ENCODE assay signal across 9 mouse cellular contexts in the genomic region with DNA sequence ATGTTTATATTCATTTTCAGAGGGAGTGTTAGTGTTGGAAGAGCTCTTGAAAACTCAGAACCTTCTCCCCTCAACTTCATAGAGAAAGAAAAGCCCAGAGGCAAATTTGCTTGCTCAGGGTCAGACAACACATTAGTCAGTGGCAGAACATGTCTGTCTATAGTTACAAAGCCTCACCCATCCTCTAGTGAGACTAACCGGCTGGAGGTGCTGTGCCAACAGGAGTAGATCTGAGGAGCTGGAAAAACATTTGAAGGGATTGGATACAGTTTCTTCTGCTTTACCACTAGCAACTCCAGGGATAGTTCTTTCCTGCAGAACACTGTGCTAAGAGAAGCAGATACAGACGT. TPM values are rescaled to one million over a fixed set of nuclear protein-coding genes. Genes with fewer than 3 reads are reported as not detected.
DNase-seq lines count a peak whose midpoint lies in the region; ATAC-seq and TF ChIP-seq lines count a peak whose summit lies in the region.
"Had no signal": no experiment of that assay in that cellular context is flagged by ENCODE, and none has a peak within 500 bp of the region (broad histone marks: within the 10 kb centered on the region; RNA-seq: fewer than 3 reads in every experiment).

No protein-coding gene starts in this region.

- intact Hi-C loops in heart, postnatal 25 days (cut with DNase I), result loop anchor here (2.0 kb wide), 1 partner anchor 21 kb away; the partner anchor contains the start of gene Pld2
- intact Hi-C loops in left cerebral cortex, postnatal 25 days (cut with DNase I), result loop anchor here (1.0 to 5.0 kb wide), 4 partner anchors 10 to 40 kb away; partner anchors contain the start of genes Pld2 and Psmb6

- H3K4me2 ChIP-seq in heart, embryonic 15.5 days, result peak overlapping the region; percentile 91

- H3K9ac ChIP-seq in heart, embryonic 15.5 days, result peak overlapping the region; percentile 95
- H3K9ac ChIP-seq in ES-E14 (ENCODE audit: insufficient read depth, low read depth, low read length, poor library complexity, severe bottlenecking), result peak overlapping the region; percentile 80

- peaks cover 31% of the 10 kb centered on the region for H3K4me1 ChIP-seq in heart, embryonic 15.5 days (replicated peaks)
- H3K4me1 ChIP-seq in ES-E14 (ENCODE audit: control insufficient read depth in 2 of 2, insufficient read depth in 2 of 2, low read length in 2 of 2, poor library complexity in 1 of 2), result no peaks in the 10 kb centered on the region; a peak in 1 of 4 replicates
- peaks cover 52% of the 10 kb centered on the region for H3K4me1 ChIP-seq in hindbrain, embryonic 10.5 days (replicated peaks)
- peaks cover 44% of the 10 kb centered on the region for H3K4me1 ChIP-seq in midbrain, embryonic 10.5 days

- peaks cover 10% of the 10 kb centered on the region; the same call in 1 of the 2 replicates for H3K36me3 ChIP-seq in heart, embryonic 15.5 days
- no peaks in the 10 kb centered on the region for H3K36me3 ChIP-seq in ES-E14 (ENCODE audit: control insufficient read depth, insufficient read depth, low read length, poor library complexity, severe bottlenecking)
- H3K36me3 ChIP-seq in hindbrain, embryonic 10.5 days, result no peaks in the 10 kb centered on the region
- no peaks in the 10 kb centered on the region for H3K36me3 ChIP-seq in midbrain, embryonic 10.5 days

- in situ Hi-C loops in ES-E14 (cut with MboI; ENCODE audit: low sequenced_read_pairs in 2 of 2, unreplicated experiment in 2 of 2), result no loop called here

- H3K4me3 ChIP-seq in heart, embryonic 15.5 days, result peak overlapping the region; percentile 98
- H3K4me3 ChIP-seq in ES-E14 (ENCODE audit: insufficient read depth in 1 of 2, low read depth in 1 of 2, low read length in 2 of 2, poor library complexity in 1 of 2, severe bottlenecking in 1 of 2), result peak overlapping the region; percentile 79 to 85
- H3K4me3 ChIP-seq in hindbrain, embryonic 10.5 days, result peak overlapping the region; percentile 93
- peak overlapping the region; percentile 70 for H3K4me3 ChIP-seq in midbrain, embryonic 10.5 days

- H3K27ac ChIP-seq in heart, embryonic 15.5 days, result peak overlapping the region; percentile 88
- no peak overlapping the region for H3K27ac ChIP-seq in ES-E14 (ENCODE audit: insufficient read depth, low read depth, low read length, poor library complexity, severe bottlenecking)
- peak overlapping the region; percentile 95 for H3K27ac ChIP-seq in hindbrain, embryonic 10.5 days
- H3K27ac ChIP-seq in midbrain, embryonic 10.5 days (replicated peaks), result peak overlapping the region; percentile 90

- ATAC-seq in heart, embryonic 15.5 days (replicated peaks; ENCODE audit: insufficient number of reproducible peaks, insufficient read depth, low FRiP score, low read depth), result no peak

- no peaks in the 10 kb centered on the region for H3K9me3 ChIP-seq in heart, embryonic 15.5 days (replicated peaks)
- H3K9me3 ChIP-seq in ES-E14 (ENCODE audit: control insufficient read depth, insufficient read depth, low read depth, low read length), result no peaks in the 10 kb centered on the region
- no peaks in the 10 kb centered on the region for H3K9me3 ChIP-seq in hindbrain, embryonic 10.5 days
- no peaks in the 10 kb centered on the region for H3K9me3 ChIP-seq in midbrain, embryonic 10.5 days (replicated peaks)

- H3K27me3 ChIP-seq in heart, embryonic 15.5 days, result no peaks in the 10 kb centered on the region
- H3K27me3 ChIP-seq in hindbrain, embryonic 10.5 days (ENCODE audit: insufficient read depth, poor library complexity, severe bottlenecking), result no peaks in the 10 kb centered on the region
- H3K27me3 ChIP-seq in midbrain, embryonic 10.5 days (ENCODE audit: low read depth, poor library complexity, severe bottlenecking), result no peaks in the 10 kb centered on the region

- WGBS in heart, embryonic 15.5 days, result 1% methylated on average over 2 of the region's 2 CpGs
- 2% methylated on average over 2 of the region's 2 CpGs for WGBS in hindbrain, embryonic 10.5 days
- 4% methylated on average over 2 of the region's 2 CpGs for WGBS in midbrain, embryonic 10.5 days

- no peak for DNase-seq in heart, postnatal 25 days (ENCODE audit: low spot score)
- no peak for DNase-seq in ES-E14 (ENCODE audit: low read depth, low spot score)
- DNase-seq in hindbrain, embryonic 10.5 days (ENCODE audit: low spot score), result no peak
- no peak for DNase-seq in midbrain, embryonic 10.5 days (ENCODE audit: low spot score)
- no peak for DNase-seq in natural killer cell, adult 2 months (ENCODE audit: low spot score in 2 of 2)
- DNase-seq in right cerebral cortex, postnatal 14 days, result no peak
- no peak for DNase-seq in left cerebral cortex, postnatal 25 days (ENCODE audit: low spot score in 2 of 2)

TF ChIP-seq in ES-E14, 5 proteins besides CTCF, POLR2A, EP300 and RAD21:
- TF ChIP-seq CHD2 (IDR thresholded peaks at IDR 0.05; ENCODE audit: low read depth, low read length) (no peak), MAFK (IDR thresholded peaks at IDR 0.05; ENCODE audit: insufficient read depth, low read depth, low read length) (no peak), ZC3H11A (IDR thresholded peaks at IDR 0.05; ENCODE audit: borderline replicate concordance, low read depth, low read length) (no peak), HCFC1 (IDR thresholded peaks at IDR 0.05; ENCODE audit: borderline replicate concordance, insufficient read depth, low read length) (no peak), ZNF384 (IDR thresholded peaks at IDR 0.05; ENCODE audit: low read depth, low read length) (no peak)

RNA-seq across cellular contexts. Expression of gene Mink1, which starts 0.8 kb away (rescaled TPM):
- polyA plus RNA-seq in heart, embryonic 15.5 days (2015; fragmentation: Nextera tagmentation; extraction: Ambion mirVana), result 8.1 and 11.8 TPM in 2 replicates
- 10 to 100 TPM; 43.6 to 46.3 TPM for total RNA-seq in heart, postnatal 25 days (2021)
- 23.0 and 27.5 TPM in 2 replicates for total RNA-seq in ES-E14 (2012; rRNA removed)
- 12.6 and 14.6 TPM in 2 replicates for polyA plus RNA-seq in hindbrain, embryonic 10.5 days (2016; fragmentation: Nextera tagmentation; extraction: Ambion mirVana)
- 10.3 and 12.6 TPM in 2 replicates for polyA plus RNA-seq in midbrain, embryonic 10.5 days (2016; fragmentation: Nextera tagmentation; extraction: Ambion mirVana)
- 100 to 1,000 TPM; 412 to 432 TPM for total RNA-seq in left cerebral cortex, postnatal 25 days (2021)

RNA-seq across cellular contexts. Expression of gene Pld2, which starts 22.0 kb away (rescaled TPM):
- 10.4 and 11.7 TPM in 2 replicates for polyA plus RNA-seq in heart, embryonic 15.5 days (2015; fragmentation: Nextera tagmentation; extraction: Ambion mirVana)
- total RNA-seq in heart, postnatal 25 days (2021), result 1 to 10 TPM; 6.5 to 7.4 TPM
- total RNA-seq in ES-E14 (2012; rRNA removed), result 4.4 and 6.3 TPM in 2 replicates
- polyA plus RNA-seq in hindbrain, embryonic 10.5 days (2016; fragmentation: Nextera tagmentation; extraction: Ambion mirVana), result 3.8 and 4.1 TPM in 2 replicates
- polyA plus RNA-seq in midbrain, embryonic 10.5 days (2016; fragmentation: Nextera tagmentation; extraction: Ambion mirVana), result 3.5 and 4.1 TPM in 2 replicates
- 10 to 100 TPM; 13.0 to 15.2 TPM for total RNA-seq in left cerebral cortex, postnatal 25 days (2021)

RNA-seq across cellular contexts. Expression of gene Gm40193, which starts 29.2 kb away (rescaled TPM):
- polyA plus RNA-seq in heart, embryonic 15.5 days (2015; fragmentation: Nextera tagmentation; extraction: Ambion mirVana), result not detected in 2 replicates
- total RNA-seq in heart, postnatal 25 days (2021), result not detected
- total RNA-seq in ES-E14 (2012; rRNA removed), result not detected in 2 replicates
- polyA plus RNA-seq in hindbrain, embryonic 10.5 days (2016; fragmentation: Nextera tagmentation; extraction: Ambion mirVana), result not detected in 2 replicates
- not detected in 2 replicates for polyA plus RNA-seq in midbrain, embryonic 10.5 days (2016; fragmentation: Nextera tagmentation; extraction: Ambion mirVana)
- total RNA-seq in left cerebral cortex, postnatal 25 days (2021), result not detected
- total RNA-seq: common myeloid progenitor, adult 5-6 weeks had no signal

RNA-seq across cellular contexts. Expression of gene Psmb6, which starts 36.7 kb away (rescaled TPM):
- 509 and 590 TPM in 2 replicates for polyA plus RNA-seq in heart, embryonic 15.5 days (2015; fragmentation: Nextera tagmentation; extraction: Ambion mirVana)
- 100 to 1,000 TPM; 227 to 230 TPM for total RNA-seq in heart, postnatal 25 days (2021)
- 506 and 612 TPM in 2 replicates for total RNA-seq in ES-E14 (2012; rRNA removed)
- polyA plus RNA-seq in hindbrain, embryonic 10.5 days (2016; fragmentation: Nextera tagmentation; extraction: Ambion mirVana), result 1,108 and 1,160 TPM in 2 replicates
- 1,085 and 1,129 TPM in 2 replicates for polyA plus RNA-seq in midbrain, embryonic 10.5 days (2016; fragmentation: Nextera tagmentation; extraction: Ambion mirVana)
- 100 to 1,000 TPM; 172 to 186 TPM for total RNA-seq in left cerebral cortex, postnatal 25 days (2021)

RNA-seq across cellular contexts. Expression of gene Gltpd2, which starts 42.9 kb away (rescaled TPM):
- 0.42 TPM in 1 of 2 replicates, not detected in the other for polyA plus RNA-seq in heart, embryonic 15.5 days (2015; fragmentation: Nextera tagmentation; extraction: Ambion mirVana)
- not detected for total RNA-seq in heart, postnatal 25 days (2021)
- total RNA-seq in ES-E14 (2012; rRNA removed), result 0.42 and 0.54 TPM in 2 replicates
- polyA plus RNA-seq in hindbrain, embryonic 10.5 days (2016; fragmentation: Nextera tagmentation; extraction: Ambion mirVana), result 0.35 and 0.47 TPM in 2 replicates
- polyA plus RNA-seq in midbrain, embryonic 10.5 days (2016; fragmentation: Nextera tagmentation; extraction: Ambion mirVana), result 0.15 and 0.25 TPM in 2 replicates
- not detected for total RNA-seq in left cerebral cortex, postnatal 25 days (2021)
- total RNA-seq: common myeloid progenitor, adult 5-6 weeks had no signal

Comparison
In these comparisons a context has a peak if more than half of its experiments do, and no peak if none do; other contexts are left out.
1. RNA of gene Mink1, which starts 0.8 kb away (total RNA-seq): 412 to 432 TPM in left cerebral cortex, postnatal 25 days; 43.6 to 46.3 TPM in heart, postnatal 25 days and 23.0 to 27.5 TPM in ES-E14; every median in the first group is over 4 times any median in the second.
2. Peak in every context shown above with its lines, with median percentiles within 50 percentile points of each other: H3K4me3 ChIP-seq.